Mouse (Mus musculus): Measurements from ENCODE around the gene Tespa1. TPM values are rescaled to one million over a fixed set of nuclear protein-coding genes. Genes with fewer than 3 reads are reported as not detected.

Gene Tespa1
- not detected in 2 replicates for polyA plus RNA-seq (2015; fragmentation: Nextera tagmentation; extraction: Ambion mirVana)

DNA sequence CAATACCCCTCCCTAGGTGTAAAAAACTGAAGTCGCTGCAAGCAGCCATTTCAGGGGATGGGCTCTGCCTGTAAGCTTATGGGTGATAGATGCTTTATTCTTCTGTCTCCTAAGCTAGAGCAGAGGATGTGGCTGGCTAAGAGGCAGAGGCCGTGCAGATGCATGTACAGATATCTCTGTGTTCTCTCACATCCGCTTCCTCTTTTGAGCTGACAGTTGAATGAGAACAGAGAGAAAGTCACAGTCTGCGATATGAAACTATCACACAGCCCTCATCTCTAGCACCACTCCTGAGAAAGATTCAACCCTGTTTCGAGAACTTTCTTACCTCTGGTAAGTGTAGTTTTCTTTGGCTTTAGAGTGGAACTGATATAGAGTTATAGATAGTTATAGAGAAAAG lies at the start of gene Tespa1:
Tespa1 (plus strand) TSS at position 234 of the 400 bp plus-strand sequence.

DNA sequence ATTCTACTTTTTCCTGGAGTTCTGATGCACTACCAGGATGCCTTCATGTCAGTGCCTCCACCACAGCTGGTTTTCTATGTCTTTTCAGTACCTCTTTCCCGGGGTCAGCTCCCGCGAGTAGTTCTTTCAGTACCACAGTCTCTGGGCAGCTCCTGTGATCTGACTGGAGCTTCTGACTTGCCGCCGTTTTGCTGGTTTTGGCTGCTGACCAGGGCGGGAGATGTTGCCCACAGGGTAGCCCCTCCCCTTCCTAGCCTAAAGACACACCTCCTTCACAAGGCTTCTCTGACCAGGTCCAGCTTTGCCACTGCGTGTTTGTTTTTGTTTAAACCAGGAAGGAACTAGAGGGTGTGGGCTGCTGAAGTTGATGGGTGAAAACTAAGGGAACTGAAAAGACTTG lies 42.6 kb upstream of the Tespa1 start, which contains the start of gene Neurod4:
Neurod4 (minus strand) TSS at position 175 of the 400 bp plus-strand sequence.

DNA sequence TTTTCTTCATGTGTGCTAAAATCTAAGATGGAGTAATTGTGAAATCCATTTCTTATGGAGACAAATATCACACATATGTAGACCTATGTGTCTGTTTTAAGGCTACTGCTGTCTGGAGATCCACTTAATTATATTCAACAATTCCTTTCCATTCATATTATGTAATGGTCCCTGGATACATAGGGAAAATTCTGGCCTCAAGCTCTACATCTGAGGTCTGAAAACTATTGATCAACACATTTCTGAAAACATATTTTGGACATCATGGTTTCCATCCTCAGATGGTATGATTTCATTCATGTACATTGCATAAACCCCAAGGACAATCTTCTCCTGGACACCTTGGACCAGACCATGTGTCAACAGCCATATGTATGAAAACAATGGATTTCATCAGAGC lies 71.6 kb downstream of the Tespa1 start, which contains the start of gene Vmn2r84:
Vmn2r84 (minus strand) TSS at position 101 of the 400 bp plus-strand sequence.

Other genes with a start within 250 kb of the Tespa1 start
- not detected in 2 replicates for gene Olfr823, start 207.5 kb upstream of the Tespa1 start, polyA plus RNA-seq (2015; fragmentation: Nextera tagmentation; extraction: Ambion mirVana)
- gene Olfr824, start 192.9 kb upstream of the Tespa1 start, polyA plus RNA-seq (2015; fragmentation: Nextera tagmentation; extraction: Ambion mirVana) = not detected in 2 replicates
- not detected in 2 replicates for gene Olfr825, start 156.1 kb upstream of the Tespa1 start, polyA plus RNA-seq (2015; fragmentation: Nextera tagmentation; extraction: Ambion mirVana)
- gene Olfr826, start 138.7 kb upstream of the Tespa1 start, polyA plus RNA-seq (2015; fragmentation: Nextera tagmentation; extraction: Ambion mirVana) = not detected in 2 replicates
- gene Olfr827, start 108.5 kb upstream of the Tespa1 start, polyA plus RNA-seq (2015; fragmentation: Nextera tagmentation; extraction: Ambion mirVana) = not detected in 2 replicates
- gene Neurod4, start 42.6 kb upstream of the Tespa1 start, polyA plus RNA-seq (2015; fragmentation: Nextera tagmentation; extraction: Ambion mirVana) = 0.12 and 0.22 TPM in 2 replicates
- 0.01 and 0.03 TPM in 2 replicates for gene Vmn2r84, start 71.5 kb downstream of the Tespa1 start, polyA plus RNA-seq (2015; fragmentation: Nextera tagmentation; extraction: Ambion mirVana)
- gene Vmn2r85, start 106.8 kb downstream of the Tespa1 start, polyA plus RNA-seq (2015; fragmentation: Nextera tagmentation; extraction: Ambion mirVana) = 0.06 TPM in 1 of 2 replicates, not detected in the other
- gene Vmn2r86, start 133.2 kb downstream of the Tespa1 start, polyA plus RNA-seq (2015; fragmentation: Nextera tagmentation; extraction: Ambion mirVana) = 0.03 and 0.04 TPM in 2 replicates
- gene Vmn2r87, start 174.5 kb downstream of the Tespa1 start, polyA plus RNA-seq (2015; fragmentation: Nextera tagmentation; extraction: Ambion mirVana) = 0.14 and 0.17 TPM in 2 replicates

All from neural tube, postnatal 0 days (tissue).